Mouse (Mus musculus) heart, embryonic 13.5 days (tissue): Measurements from ENCODE around the gene Copg1. TPM values are rescaled to one million over a fixed set of nuclear protein-coding genes. Genes with fewer than 3 reads are reported as not detected.

ENCODE experiments used
- ATAC-seq: fragments of 200-750 bp; cut with Nextera tagmentation; 2 replicates; pipeline ENCODE4 v1.8.0; 2017; ENCODE audit warnings: moderate TSS enrichment; ENCODE audit not compliant: insufficient number of reproducible peaks, low FRiP score, low TSS enrichment; ENCODE audit errors: extremely low read depth
- H3K27ac ChIP-seq: fragments of 300-500 bp; sonication (generic); replicated peaks from 2 replicates; pipeline ENCODE4 v1.5.1; 2015; ENCODE audit warnings: moderate library complexity, mild to moderate bottlenecking, inconsistent platforms
- H3K27me3 ChIP-seq: fragments of 300-500 bp; sonication (generic); replicated peaks from 2 replicates; pipeline ENCODE4 v1.6.1; 2015; ENCODE audit warnings: mild to moderate bottlenecking, inconsistent platforms
- H3K36me3 ChIP-seq: fragments of 300-500 bp; sonication (generic); 2 replicates; pipeline ENCODE4 v1.6.1; 2015; ENCODE audit warnings: mild to moderate bottlenecking, inconsistent platforms
- H3K4me1 ChIP-seq: fragments of 300-500 bp; sonication (generic); 2 replicates; pipeline ENCODE4 v1.6.1; 2015; ENCODE audit warnings: inconsistent platforms
- H3K4me2 ChIP-seq: fragments of 300-500 bp; sonication (generic); 2 replicates; pipeline ENCODE4 v1.6.1; 2015; ENCODE audit warnings: inconsistent platforms, mild to moderate bottlenecking, moderate library complexity
- H3K4me3 ChIP-seq: fragments of 300-500 bp; sonication (generic); 2 replicates; pipeline ENCODE4 v1.5.1; 2015; ENCODE audit warnings: moderate library complexity, mild to moderate bottlenecking, inconsistent platforms
- H3K9ac ChIP-seq: fragments of 300-500 bp; sonication (generic); 2 replicates; pipeline ENCODE4 v1.6.1; 2015; ENCODE audit warnings: inconsistent platforms, mild to moderate bottlenecking, moderate library complexity
- H3K9me3 ChIP-seq: fragments of 300-500 bp; sonication (generic); 2 replicates; pipeline ENCODE4 v1.6.1; 2016; ENCODE audit warnings: inconsistent platforms
- WGBS: fragments of 180-500 bp; shearing (Covaris S2); methylation state at CpG from one replicate; pipeline ENCODE4 v1.1.7; 2015; ENCODE audit warnings: mixed read lengths; 5-methylcytosine and 5-hydroxymethylcytosine counted together
- polyA plus RNA-seq: library from polyadenylated mRNA; unstranded; fragments of >200 nt; fragmentation: Nextera tagmentation; extraction: Ambion mirVana; gene quantifications from 2 replicates; pipeline ENCODE4 v1.2.1, GENCODE M21; 2015

Gene Copg1
- polyA plus RNA-seq, 1 experiment from 2014 or later = 120 TPM

GRCm38 (mm10) chr6:87851871-87852270, 35.7 kb upstream of the Copg1 start:
- WGBS = 72% methylated on average over 6 of the region's 6 CpGs
- Histone ChIP-seq H3K4me2 (peak overlapping the region; percentile 78; the same call in 1 of the 2 replicates), H3K27me3 (no peaks in the 10 kb centered on the region), H3K4me3 (no peak overlapping the region), H3K9me3 (no peaks in the 10 kb centered on the region), H3K4me1 (peaks cover 31% of the 10 kb centered on the region), H3K9ac (no peak overlapping the region), H3K27ac (no peak overlapping the region), H3K36me3 (peaks cover 15% of the 10 kb centered on the region)
- ATAC-seq = no peak

- no peak overlapping the region for H3K4me3 ChIP-seq
- H3K27me3 ChIP-seq = no peaks in the 10 kb centered on the region
- no peak overlapping the region for H3K9ac ChIP-seq
- 76% methylated on average over 4 of the region's 4 CpGs for WGBS
- H3K27ac ChIP-seq = no peak overlapping the region
- H3K9me3 ChIP-seq = no peaks in the 10 kb centered on the region
- no peak for ATAC-seq
- H3K4me2 ChIP-seq = no peak overlapping the region
- peaks cover 15% of the 10 kb centered on the region for H3K4me1 ChIP-seq
- H3K36me3 ChIP-seq = peaks cover 5% of the 10 kb centered on the region
Measured at GRCm38 (mm10) chr6:87853446-87853845, 34.2 kb upstream of the Copg1 start.

GRCm38 (mm10) chr6:87857071-87857470, 30.5 kb upstream of the Copg1 start:
- H3K4me2 ChIP-seq = no peak overlapping the region
- H3K36me3 ChIP-seq = no peaks in the 10 kb centered on the region
- no peak overlapping the region for H3K27ac ChIP-seq
- H3K4me3 ChIP-seq = no peak overlapping the region
- WGBS = 25% methylated on average over 1 of the region's 1 CpGs
- H3K27me3 ChIP-seq = no peaks in the 10 kb centered on the region
- no peaks in the 10 kb centered on the region for H3K9me3 ChIP-seq
- H3K4me1 ChIP-seq = no peaks in the 10 kb centered on the region
- ATAC-seq = no peak
- H3K9ac ChIP-seq = no peak overlapping the region

GRCm38 (mm10) chr6:87866211-87866610, 21.4 kb upstream of the Copg1 start:
- WGBS = 80% methylated on average over 6 of the region's 6 CpGs

GRCm38 (mm10) chr6:87867256-87867655, 20.4 kb upstream of the Copg1 start:
- Histone ChIP-seq H3K27me3 (no peaks in the 10 kb centered on the region), H3K9me3 (no peaks in the 10 kb centered on the region), H3K4me2 (no peak overlapping the region), H3K4me3 (no peak overlapping the region), H3K27ac (no peak overlapping the region), H3K9ac (no peak overlapping the region), H3K36me3 (no peaks in the 10 kb centered on the region), H3K4me1 (peaks cover 12% of the 10 kb centered on the region)
- WGBS = 43% methylated on average over 2 of the region's 2 CpGs
- no peak for ATAC-seq

More at GRCm38 (mm10) chr6:87866211-87866610, 21.4 kb upstream of the Copg1 start:
- no peak overlapping the region for H3K4me3 ChIP-seq
- H3K9ac ChIP-seq = no peak overlapping the region
- H3K4me2 ChIP-seq = no peak overlapping the region
- H3K4me1 ChIP-seq = peaks cover 12% of the 10 kb centered on the region
- ATAC-seq = no peak
- no peaks in the 10 kb centered on the region for H3K27me3 ChIP-seq
- no peak overlapping the region for H3K27ac ChIP-seq
- no peaks in the 10 kb centered on the region for H3K36me3 ChIP-seq
- H3K9me3 ChIP-seq = no peaks in the 10 kb centered on the region

GRCm38 (mm10) chr6:87868871-87869506, 18.6 kb upstream of the Copg1 start:
- Histone ChIP-seq H3K27ac (peak overlapping the region; percentile 48), H3K9ac (no peak overlapping the region)

GRCm38 (mm10) chr6:87870440-87870839, 17.2 kb upstream of the Copg1 start:
- Histone ChIP-seq H3K9ac (no peak overlapping the region), H3K27me3 (no peaks in the 10 kb centered on the region), H3K4me3 (no peak overlapping the region), H3K4me1 (peaks cover 12% of the 10 kb centered on the region), H3K27ac (no peak overlapping the region), H3K9me3 (no peaks in the 10 kb centered on the region), H3K4me2 (no peak overlapping the region), H3K36me3 (no peaks in the 10 kb centered on the region)
- no peak for ATAC-seq
- WGBS = 55% methylated on average over 1 of the region's 1 CpGs

More at GRCm38 (mm10) chr6:87868871-87869506, 18.6 kb upstream of the Copg1 start:
- Histone ChIP-seq H3K4me2 (peak overlapping the region; percentile 37; the same call in 1 of the 2 replicates), H3K9me3 (no peaks in the 10 kb centered on the region), H3K36me3 (no peaks in the 10 kb centered on the region), H3K27me3 (no peaks in the 10 kb centered on the region), H3K4me3 (no peak overlapping the region), H3K4me1 (peaks cover 12% of the 10 kb centered on the region)
- ATAC-seq = peak; percentile 75; the same call in 1 of the 2 replicates
- 55% methylated on average over 9 of the region's 9 CpGs for WGBS

- Histone ChIP-seq H3K4me2 (no peak overlapping the region), H3K9me3 (no peaks in the 10 kb centered on the region), H3K9ac (no peak overlapping the region), H3K27ac (no peak overlapping the region), H3K36me3 (no peaks in the 10 kb centered on the region), H3K4me1 (peaks cover 12% of the 10 kb centered on the region), H3K27me3 (no peaks in the 10 kb centered on the region), H3K4me3 (no peak overlapping the region)
- WGBS = 75% methylated on average over 7 of the region's 7 CpGs
- ATAC-seq = no peak
Measured at GRCm38 (mm10) chr6:87871240-87871639, 16.4 kb upstream of the Copg1 start.

- 26% methylated on average over 1 of the region's 1 CpGs for WGBS
- H3K9ac ChIP-seq = no peak overlapping the region
- no peak overlapping the region for H3K4me3 ChIP-seq
- no peaks in the 10 kb centered on the region for H3K36me3 ChIP-seq
- no peaks in the 10 kb centered on the region for H3K9me3 ChIP-seq
- no peaks in the 10 kb centered on the region for H3K27me3 ChIP-seq
- ATAC-seq = no peak
- H3K4me1 ChIP-seq = peaks cover 12% of the 10 kb centered on the region
- no peak overlapping the region for H3K4me2 ChIP-seq
- H3K27ac ChIP-seq = no peak overlapping the region
Measured at GRCm38 (mm10) chr6:87873104-87873503, 14.5 kb upstream of the Copg1 start.

GRCm38 (mm10) chr6:87873963-87874362, 13.7 kb upstream of the Copg1 start:
- peaks cover 6% of the 10 kb centered on the region for H3K4me1 ChIP-seq
- WGBS = 72% methylated on average over 2 of the region's 2 CpGs
- H3K9ac ChIP-seq = no peak overlapping the region
- H3K9me3 ChIP-seq = no peaks in the 10 kb centered on the region
- no peak overlapping the region for H3K4me3 ChIP-seq
- no peaks in the 10 kb centered on the region for H3K27me3 ChIP-seq
- H3K27ac ChIP-seq = no peak overlapping the region
- H3K36me3 ChIP-seq = no peaks in the 10 kb centered on the region
- no peak overlapping the region for H3K4me2 ChIP-seq
- no peak for ATAC-seq

- Histone ChIP-seq H3K4me3 (no peak overlapping the region), H3K4me2 (no peak overlapping the region), H3K27me3 (no peaks in the 10 kb centered on the region), H3K36me3 (no peaks in the 10 kb centered on the region), H3K4me1 (no peaks in the 10 kb centered on the region), H3K27ac (no peak overlapping the region), H3K9me3 (no peaks in the 10 kb centered on the region), H3K9ac (no peak overlapping the region)
- 70% methylated on average over 1 of the region's 1 CpGs for WGBS
- no peak for ATAC-seq
Measured at GRCm38 (mm10) chr6:87875083-87875482, 12.5 kb upstream of the Copg1 start.

- Histone ChIP-seq H3K4me1 (no peaks in the 10 kb centered on the region), H3K36me3 (no peaks in the 10 kb centered on the region), H3K4me2 (no peak overlapping the region), H3K27ac (no peak overlapping the region), H3K27me3 (no peaks in the 10 kb centered on the region), H3K9me3 (no peaks in the 10 kb centered on the region), H3K9ac (no peak overlapping the region), H3K4me3 (no peak overlapping the region)
- no peak for ATAC-seq
- 84% methylated on average over 7 of the region's 7 CpGs for WGBS
Measured at GRCm38 (mm10) chr6:87875562-87875961, 12.1 kb upstream of the Copg1 start.
